ENCODE assay signal across 10 mouse cellular contexts in the genomic region with DNA sequence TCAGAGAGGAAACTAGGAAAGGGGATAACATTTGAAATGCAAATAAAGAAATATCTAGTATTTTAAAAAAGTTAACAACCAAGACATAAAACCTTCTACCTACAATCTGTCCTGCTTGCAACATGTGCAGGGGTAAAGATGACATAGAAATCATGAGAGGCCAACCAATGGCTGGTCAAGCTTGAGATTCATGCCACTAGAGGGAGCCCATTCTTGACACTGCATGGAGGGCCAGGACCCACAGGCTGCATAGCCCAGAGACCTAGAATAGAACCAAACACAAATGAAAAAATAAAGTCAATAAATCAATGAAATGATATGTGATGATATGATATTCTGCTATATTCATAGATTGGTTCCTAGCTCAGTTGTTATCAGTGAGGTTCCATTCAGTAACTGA.
DNase-seq lines count a peak whose midpoint lies in the region; TF ChIP-seq lines count a peak whose summit lies in the region.
"Had no signal": no experiment of that assay in that cellular context is flagged by ENCODE, and none has a peak within 500 bp of the region (broad histone marks: within the 10 kb centered on the region; RNA-seq: fewer than 3 reads in every experiment).

No protein-coding gene starts in this region.

- H3K4me1 ChIP-seq in kidney, adult 2 months (ENCODE audit: control insufficient read depth, insufficient read depth, low read length) = no peaks in the 10 kb centered on the region
- H3K4me1 ChIP-seq: heart, embryonic 13.5 days; limb, embryonic 15.5 days had no signal

- H3K4me3 ChIP-seq in kidney, adult 2 months (ENCODE audit: insufficient read depth, low read depth, low read length) = no peak overlapping the region
- H3K4me3 ChIP-seq: heart, embryonic 13.5 days; limb, embryonic 15.5 days had no signal

- no peak overlapping the region for H3K27ac ChIP-seq in kidney, adult 2 months (ENCODE audit: insufficient read depth, low read depth, low read length)
- H3K27ac ChIP-seq: heart, embryonic 13.5 days; limb, embryonic 15.5 days had no signal

- no peak for TF ChIP-seq POLR2A in kidney, adult 2 months (IDR thresholded peaks at IDR 0.05; ENCODE audit: low read depth, low read length)

- peak; percentile 6 for DNase-seq in kidney, adult 2 months
- DNase-seq in kidney, adult 11 months = no peak
- peak; percentile 47 for DNase-seq in ES-CJ7 (ENCODE audit: low read depth, low spot score)
- peak; percentile 14 for DNase-seq in cerebellum, adult 11 months
- DNase-seq in kidney, postnatal 10 days = peak; percentile 35
- DNase-seq in right cerebral cortex, postnatal 36 days (ENCODE audit: low spot score in 2 of 2) = no peak
- no peak for DNase-seq in gastrocnemius, postnatal 14 days
- no peak for DNase-seq in left cerebral cortex, adult 9 months (ENCODE audit: low spot score in 2 of 2)

- H3K27me3 ChIP-seq in kidney, adult 2 months (replicated peaks; ENCODE audit: control insufficient read depth, insufficient read depth, low read length) = no peaks in the 10 kb centered on the region
- H3K27me3 ChIP-seq: heart, embryonic 13.5 days; limb, embryonic 15.5 days had no signal

- no peak; the same call in 1 of the 2 replicates for TF ChIP-seq CTCF in kidney, adult 2 months (conservative IDR thresholded peaks at IDR 0.05; ENCODE audit: insufficient read depth, insufficient read length, low read depth, low read length)

- no peaks in the 10 kb centered on the region for H3K36me3 ChIP-seq in kidney, adult 2 months (ENCODE audit: control insufficient read depth, insufficient read depth, low read length)
- H3K36me3 ChIP-seq: heart, embryonic 13.5 days; limb, embryonic 15.5 days had no signal

- intact Hi-C loops in gastrocnemius, postnatal 14 days (cut with DNase I; ENCODE audit: low total_unique reads) = no loop called here

Comparison
In these comparisons a context has a peak if more than half of its experiments do, and no peak if none do; other contexts are left out.
1. DNase-seq: peak in kidney, adult 2 months (single experiment), ES-CJ7 (single experiment), cerebellum, adult 11 months (single experiment) and kidney, postnatal 10 days (single experiment); none in kidney, adult 11 months (single experiment), right cerebral cortex, postnatal 36 days (0 of 2), gastrocnemius, postnatal 14 days (single experiment) and left cerebral cortex, adult 9 months (0 of 2).